Mouse (Mus musculus) forebrain, embryonic 11.5 days (tissue): ENCODE measurements around the gene Myo9b. TPM values are rescaled to one million over a fixed set of nuclear protein-coding genes. Genes with fewer than 3 reads are reported as not detected.
A peak's percentile ranks its signal among the peaks of the same experiment; 100 is the strongest.

Experiments
- ATAC-seq: fragments of 200-750 bp; cut with Nextera tagmentation; replicated peaks from 2 replicates; pipeline ENCODE4 v1.8.0; 2017; ENCODE audit warnings: moderate TSS enrichment; ENCODE audit not compliant: low FRiP score
- DNase-seq: peaks from one replicate; pipeline ENCODE4 v3.0.0-alpha.2; 2017; ENCODE audit warnings: low spot score
- H3K27ac ChIP-seq: fragments of 300-500 bp; sonication (generic); 2 replicates; pipeline ENCODE4 v1.5.1; 2014; ENCODE audit warnings: low read depth, low read length
- H3K27me3 ChIP-seq: fragments of 300-500 bp; sonication (generic); 2 replicates; pipeline ENCODE4 v1.6.1; 2014; ENCODE audit warnings: mild to moderate bottlenecking, low read length, mixed read lengths; ENCODE audit not compliant: control insufficient read depth, insufficient read depth
- H3K36me3 ChIP-seq: fragments of 300-500 bp; sonication (generic); 2 replicates; pipeline ENCODE4 v1.6.1; 2014; ENCODE audit warnings: mild to moderate bottlenecking, low read length, moderate library complexity, mixed read lengths; ENCODE audit not compliant: control insufficient read depth, insufficient read depth
- H3K4me1 ChIP-seq: fragments of 300-500 bp; sonication (generic); replicated peaks from 2 replicates; pipeline ENCODE4 v1.6.1; 2014; ENCODE audit warnings: low read length, mixed read lengths; ENCODE audit not compliant: control insufficient read depth, insufficient read depth
- H3K4me2 ChIP-seq: fragments of 300-500 bp; sonication (generic); 2 replicates; pipeline ENCODE4 v1.6.1; 2014; ENCODE audit warnings: low read depth, mild to moderate bottlenecking, low read length, moderate library complexity, mixed read lengths; ENCODE audit not compliant: severe bottlenecking
- H3K4me3 ChIP-seq: fragments of 300-500 bp; sonication (generic); 2 replicates; pipeline ENCODE4 v1.5.1; 2014; ENCODE audit warnings: low read depth, low read length
- H3K9ac ChIP-seq: fragments of 300-500 bp; sonication (generic); 2 replicates; pipeline ENCODE4 v1.6.1; 2014; ENCODE audit warnings: low read length
- H3K9me3 ChIP-seq: fragments of 300-500 bp; sonication (generic); 2 replicates; pipeline ENCODE4 v1.6.1; 2016; ENCODE audit warnings: low read length, mixed read lengths; ENCODE audit not compliant: control insufficient read depth
- WGBS: fragments of 180-500 bp; shearing (Covaris S2); extraction: QIAGEN DNeasy Blood & Tissue Kit; methylation state at CpG from one replicate; pipeline ENCODE4 v1.1.7; 2014; 5-methylcytosine and 5-hydroxymethylcytosine counted together
- polyA plus RNA-seq: library from polyadenylated mRNA; unstranded; fragments of >200 nt; fragmentation: Nextera tagmentation; extraction: Ambion mirVana; gene quantifications from 2 replicates; pipeline ENCODE4 v1.2.1, GENCODE M21; 2014

Myo9b gene
- polyA plus RNA-seq, 1 experiment from 2014 or later: 24.3 TPM

DNA sequence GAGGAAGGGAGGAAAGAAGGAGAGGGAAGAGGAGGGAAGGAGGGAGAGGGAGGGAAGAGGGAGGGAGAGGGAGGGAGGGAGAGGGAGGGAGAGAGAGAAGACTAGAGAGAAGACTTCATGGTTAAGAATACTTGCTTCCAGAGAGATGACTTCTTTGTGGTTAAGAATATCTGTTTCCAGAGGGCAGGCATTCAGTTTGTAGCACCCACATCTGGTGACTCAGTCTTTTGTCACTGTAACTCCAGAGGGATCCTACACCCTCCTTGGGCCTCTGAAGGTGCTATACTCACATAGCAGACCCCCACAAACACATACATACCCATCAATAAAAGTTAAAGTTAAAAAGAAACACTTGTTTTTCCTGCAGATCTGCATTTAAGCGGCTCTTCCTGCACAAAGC, 79.0 kb downstream of the Myo9b start:
- H3K4me2 ChIP-seq: no peak overlapping the region
- peaks cover under 1% of the 10 kb centered on the region; the same call in 1 of the 2 replicates for H3K36me3 ChIP-seq
- 85% methylated on average over 1 of the region's 1 CpGs for WGBS

DNA sequence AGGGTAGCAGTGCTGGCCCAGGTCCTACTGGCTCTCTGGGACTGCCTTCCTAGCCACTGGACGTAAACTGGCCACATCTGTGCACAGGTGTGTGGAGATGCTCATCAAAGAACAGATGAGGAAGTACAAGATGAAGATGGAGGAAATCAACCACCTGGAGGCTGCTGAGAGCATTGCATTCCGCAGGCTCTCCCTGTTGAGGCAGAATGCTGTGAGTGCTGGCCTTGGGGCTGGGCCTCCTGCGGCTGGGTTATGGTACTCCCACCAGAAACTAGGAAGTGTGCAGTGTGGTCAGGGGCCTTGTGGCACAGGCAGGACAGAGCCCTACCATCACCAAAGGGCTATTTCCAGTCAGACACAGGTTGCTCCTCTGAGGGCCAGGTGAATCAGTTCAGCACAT, 85.5 kb downstream of the Myo9b start:
- DNase-seq: no peak
- 87% methylated on average over 3 of the region's 3 CpGs for WGBS
- no peak for ATAC-seq
- no peak overlapping the region for H3K4me2 ChIP-seq
- H3K9me3 ChIP-seq: no peaks in the 10 kb centered on the region
- no peaks in the 10 kb centered on the region for H3K27me3 ChIP-seq
- H3K9ac ChIP-seq: no peak overlapping the region
- H3K4me1 ChIP-seq: no peaks in the 10 kb centered on the region
- H3K27ac ChIP-seq: no peak overlapping the region
- peaks cover 5% of the 10 kb centered on the region; the same call in 1 of the 2 replicates for H3K36me3 ChIP-seq
- no peak overlapping the region for H3K4me3 ChIP-seq

More for the DNA sequence above, 79.0 kb downstream of the Myo9b start:
- ATAC-seq (no peak), DNase-seq (no peak)
- Histone ChIP-seq H3K4me3 (no peak overlapping the region), H3K9ac (no peak overlapping the region), H3K27me3 (no peaks in the 10 kb centered on the region), H3K9me3 (no peaks in the 10 kb centered on the region), H3K27ac (no peak overlapping the region), H3K4me1 (no peaks in the 10 kb centered on the region)

DNA sequence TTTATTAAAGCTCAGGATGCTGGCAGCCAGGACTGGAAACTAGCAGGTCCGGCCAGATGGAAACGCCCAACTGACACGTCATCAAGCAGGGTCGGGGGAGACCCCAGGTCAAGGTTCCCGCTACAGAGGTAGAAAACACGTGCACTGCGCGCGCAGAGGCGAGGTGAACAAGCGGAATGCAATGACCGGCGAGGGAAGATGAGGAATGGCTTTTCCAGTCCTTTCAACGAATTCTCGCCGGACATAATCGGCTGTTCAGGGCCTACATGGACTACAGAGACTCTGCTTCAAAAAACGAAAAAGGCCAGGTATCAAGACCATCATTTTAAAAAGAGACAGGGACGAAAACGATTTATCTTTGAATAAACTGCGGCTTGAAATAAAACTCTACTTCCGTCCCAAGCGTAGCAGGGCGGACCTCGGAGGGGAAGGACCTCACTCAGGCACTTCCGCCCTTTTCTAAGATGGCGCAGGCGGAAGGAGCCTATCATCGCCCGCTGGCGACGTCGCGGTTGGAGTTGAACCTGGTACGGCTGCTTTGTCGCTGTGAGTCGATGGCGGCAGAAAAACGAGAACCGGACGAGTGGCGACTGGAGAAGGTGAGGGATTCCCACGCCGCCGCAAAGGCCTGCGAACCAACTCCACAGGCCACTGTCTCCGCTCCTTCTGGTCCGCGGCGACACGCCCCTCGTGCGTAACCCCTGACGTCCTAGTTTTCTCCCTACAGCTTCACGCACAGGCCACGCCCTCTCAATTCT, 94.4 kb downstream of the Myo9b start, which contains the start of gene Use1:
Gene Use1 (plus strand): TSS at position 78 of the 758 bp plus-strand sequence.
- no peaks in the 10 kb centered on the region for H3K27me3 ChIP-seq
- H3K4me1 ChIP-seq: peaks cover 9% of the 10 kb centered on the region; the same call in 1 of the 2 replicates
- under 1% methylated on average over 56 of the region's 56 CpGs for WGBS
- peak within 1 kb of the TSS; percentile 60 for H3K4me2 ChIP-seq
- no peaks in the 10 kb centered on the region; the same call in 1 of the 2 replicates for H3K36me3 ChIP-seq
- peak; percentile 80 for ATAC-seq
- peak within 1 kb of the TSS; percentile 39 for H3K27ac ChIP-seq
- H3K4me3 ChIP-seq: peak within 1 kb of the TSS; percentile 59
- peak; percentile 91 for DNase-seq
- H3K9ac ChIP-seq: peak within 1 kb of the TSS; percentile 63
- H3K9me3 ChIP-seq: no peaks in the 10 kb centered on the region

DNA sequence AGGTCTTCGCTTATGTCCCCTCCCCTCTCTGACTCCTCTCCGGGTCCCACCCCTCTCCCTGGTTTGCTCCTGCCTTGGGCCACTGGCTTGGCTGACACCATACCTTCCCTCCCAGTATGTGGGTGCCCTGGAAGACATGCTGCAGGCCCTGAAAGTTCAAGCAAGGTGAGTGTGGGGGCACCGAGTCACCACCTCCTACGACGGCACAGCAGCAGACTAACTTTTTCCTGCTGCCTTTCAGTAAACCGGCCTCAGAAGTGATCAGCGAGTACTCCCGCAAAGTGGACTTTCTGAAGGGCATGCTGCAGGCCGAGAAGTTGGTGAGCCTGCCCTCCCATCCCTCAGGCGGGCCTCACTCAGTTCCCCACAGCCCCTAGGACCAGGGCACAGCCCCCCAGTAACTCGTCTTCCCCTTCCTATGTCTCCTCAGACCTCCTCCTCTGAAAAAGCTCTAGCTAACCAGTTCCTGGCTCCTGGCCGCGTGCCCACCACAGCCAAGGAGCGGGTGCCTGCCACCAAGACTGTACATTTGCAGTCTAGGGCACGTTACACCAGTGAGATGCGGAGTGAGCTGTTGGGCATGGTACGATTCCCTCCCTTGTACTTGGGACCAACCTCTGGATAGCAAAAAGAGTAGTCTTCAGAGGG, 95.1 kb downstream of the Myo9b start:
- ATAC-seq (no peak; the same call in 1 of the 2 replicates), DNase-seq (no peak)
- Histone ChIP-seq H3K9ac (peak overlapping the region; percentile 63), H3K36me3 (no peaks in the 10 kb centered on the region; the same call in 1 of the 2 replicates), H3K9me3 (no peaks in the 10 kb centered on the region), H3K4me2 (peak overlapping the region; percentile 60), H3K27me3 (no peaks in the 10 kb centered on the region), H3K4me3 (peak overlapping the region; percentile 59), H3K27ac (peak overlapping the region; percentile 39; the same call in 1 of the 2 replicates), H3K4me1 (peaks cover 9% of the 10 kb centered on the region; the same call in 1 of the 2 replicates)
- 61% methylated on average over 17 of the region's 17 CpGs for whole genome bisulfite sequencing

DNA sequence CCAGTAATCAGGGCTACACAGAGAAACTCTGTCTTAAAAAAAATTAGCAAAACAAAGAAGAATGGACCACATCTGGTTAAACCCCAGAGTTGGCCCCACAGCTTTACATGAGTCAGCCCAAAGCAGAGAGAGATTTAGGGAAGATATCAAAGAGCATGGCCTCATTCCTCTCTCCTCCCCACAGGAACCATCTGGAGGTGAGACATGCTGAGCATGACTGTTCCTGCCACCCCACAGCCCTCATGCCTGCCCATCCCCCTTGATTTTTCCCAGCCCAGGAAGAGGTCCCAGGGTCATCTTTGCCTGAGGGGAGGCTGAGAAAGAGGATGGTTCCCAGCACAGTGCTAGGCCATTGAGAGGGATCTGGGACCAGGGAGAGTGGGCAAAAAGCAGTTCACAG, 95.9 kb downstream of the Myo9b start:
- Histone ChIP-seq H3K4me2 (no peak overlapping the region), H3K4me1 (peaks cover 9% of the 10 kb centered on the region; the same call in 1 of the 2 replicates), H3K36me3 (no peaks in the 10 kb centered on the region; the same call in 1 of the 2 replicates), H3K27ac (no peak overlapping the region), H3K27me3 (no peaks in the 10 kb centered on the region), H3K4me3 (no peak overlapping the region), H3K9ac (no peak overlapping the region), H3K9me3 (no peaks in the 10 kb centered on the region)
- ATAC-seq: no peak
- DNase-seq: no peak

DNA sequence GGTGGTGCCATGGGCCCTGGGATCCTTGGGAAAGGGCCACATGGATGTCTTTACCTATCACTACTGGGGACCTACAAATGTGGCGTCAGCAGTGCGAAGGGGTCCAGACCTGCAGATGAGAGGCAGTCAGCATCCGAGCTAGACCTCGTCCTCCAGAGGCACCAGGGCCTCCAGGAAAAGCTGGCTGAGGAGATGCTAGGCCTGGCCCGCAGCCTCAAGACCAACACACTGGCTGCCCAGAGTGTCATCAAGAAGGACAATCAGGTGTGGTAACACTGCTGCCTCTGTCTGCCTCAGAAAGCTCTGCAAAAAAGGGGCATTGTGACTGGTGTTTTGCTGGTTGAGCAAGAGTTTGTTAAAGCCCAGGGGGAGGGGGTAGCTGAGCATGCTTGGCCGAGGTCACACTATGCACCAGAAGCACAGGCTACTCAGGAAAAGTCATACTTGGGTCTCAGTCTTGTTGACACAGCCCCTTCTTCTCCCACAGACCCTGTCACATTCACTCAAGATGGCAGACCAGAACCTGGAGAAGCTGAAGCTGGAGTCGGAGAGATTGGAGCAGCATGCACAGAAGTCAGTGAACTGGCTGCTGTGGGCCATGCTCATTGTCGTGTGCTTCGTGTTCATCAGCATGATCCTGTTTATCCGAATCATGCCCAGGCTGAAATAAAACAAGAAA, 96.7 kb downstream of the Myo9b start:
- ATAC-seq (no peak), DNase-seq (no peak)
- no peak overlapping the region for H3K4me2 ChIP-seq

DNA sequence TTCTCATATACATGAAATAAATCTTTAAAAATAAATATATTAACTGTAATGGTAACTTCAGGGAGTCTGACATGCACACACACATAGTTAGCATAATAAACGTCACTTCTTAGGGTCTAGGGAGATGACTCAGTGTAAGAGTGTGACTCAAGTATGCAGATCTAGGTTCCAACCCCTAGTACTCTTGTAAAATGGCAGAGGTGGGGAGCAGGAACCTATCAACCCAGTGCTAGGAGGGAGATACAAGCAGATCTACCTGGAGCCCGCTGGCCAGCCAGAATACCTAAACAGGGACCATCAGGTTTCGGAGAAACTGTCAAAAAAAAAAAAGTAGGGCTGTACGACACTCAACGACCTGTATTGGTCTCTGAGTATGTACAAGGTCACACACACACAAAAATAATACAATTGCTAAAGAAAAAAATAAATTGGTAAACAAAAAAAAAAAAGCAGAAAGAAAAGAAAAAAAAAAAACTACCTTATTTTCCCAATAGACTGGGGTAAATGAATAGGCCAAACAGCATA, 98.3 kb downstream of the Myo9b start:
- no peaks in the 10 kb centered on the region; the same call in 1 of the 2 replicates for H3K36me3 ChIP-seq
- DNase-seq (no peak), ATAC-seq (no peak)
- H3K4me3 ChIP-seq: peak overlapping the region; percentile 71
- H3K27me3 ChIP-seq: no peaks in the 10 kb centered on the region
- no peaks in the 10 kb centered on the region for H3K9me3 ChIP-seq
- H3K4me1 ChIP-seq: peaks cover 15% of the 10 kb centered on the region
- peak overlapping the region; percentile 42 for H3K4me2 ChIP-seq
- WGBS: 21% methylated on average over 5 of the region's 5 CpGs
- no peak overlapping the region; the same call in 1 of the 2 replicates for H3K27ac ChIP-seq
- H3K9ac ChIP-seq: peak overlapping the region; percentile 51

More for the DNA sequence above, 96.7 kb downstream of the Myo9b start:
- no peaks in the 10 kb centered on the region for H3K27me3 ChIP-seq
- peaks cover 9% of the 10 kb centered on the region; the same call in 1 of the 2 replicates for H3K4me1 ChIP-seq
- WGBS: 92% methylated on average over 10 of the region's 10 CpGs
- H3K27ac ChIP-seq: no peak overlapping the region
- no peak overlapping the region for H3K4me3 ChIP-seq
- no peaks in the 10 kb centered on the region; the same call in 1 of the 2 replicates for H3K36me3 ChIP-seq
- H3K9me3 ChIP-seq: no peaks in the 10 kb centered on the region
- no peak overlapping the region for H3K9ac ChIP-seq

DNA sequence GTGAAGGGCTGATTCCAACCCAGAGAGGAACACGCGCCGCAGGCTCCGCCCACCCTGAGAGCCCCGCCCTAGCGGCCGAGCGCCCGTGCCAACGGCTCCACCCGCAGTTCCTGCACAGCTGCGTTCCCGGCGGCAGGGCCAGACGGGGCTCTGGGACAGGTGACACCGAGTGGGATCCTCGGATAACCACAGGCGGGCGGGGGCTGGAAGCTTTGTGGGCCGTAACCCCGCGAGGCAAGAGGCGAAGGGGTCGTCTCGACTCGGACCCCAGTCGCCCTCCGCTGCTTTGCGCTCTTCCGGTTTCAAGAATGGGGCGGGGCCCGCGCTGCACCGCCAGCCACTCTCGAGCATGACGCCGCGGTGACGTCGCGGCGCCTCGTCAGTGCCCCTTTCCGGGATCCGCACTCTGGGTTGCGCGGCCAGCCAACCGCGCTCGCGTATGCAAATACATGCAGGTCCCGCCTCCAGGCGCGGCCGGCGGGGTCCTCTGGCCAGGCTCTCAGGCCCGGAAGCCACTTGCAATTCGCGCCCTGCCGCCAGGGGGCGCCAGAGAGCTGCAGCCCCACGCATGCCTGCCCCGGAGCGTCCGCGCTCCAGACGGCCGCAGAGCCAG, 98.8 kb downstream of the Myo9b start, which contains the start of gene Ocel1:
Gene Ocel1 (plus strand): TSS at position 63 of the 613 bp plus-strand sequence.
- H3K4me1 ChIP-seq: peaks cover 19% of the 10 kb centered on the region
- peak within 1 kb of the TSS; percentile 53; the same call in 1 of the 2 replicates for H3K27ac ChIP-seq
- H3K27me3 ChIP-seq: no peaks in the 10 kb centered on the region
- H3K36me3 ChIP-seq: no peaks in the 10 kb centered on the region; the same call in 1 of the 2 replicates
- no peaks in the 10 kb centered on the region for H3K9me3 ChIP-seq
- peak; percentile 98 for DNase-seq
- H3K4me2 ChIP-seq: peak within 1 kb of the TSS; percentile 42
- peak; percentile 87 for ATAC-seq
- H3K4me3 ChIP-seq: peak within 1 kb of the TSS; percentile 71
- under 1% methylated on average over 68 of the region's 68 CpGs for whole genome bisulfite sequencing
- H3K9ac ChIP-seq: peak within 1 kb of the TSS; percentile 51
